Mouse (Mus musculus) lung, embryonic 16.5 days (tissue): Measurements from ENCODE around the gene Stoml1. TPM values are rescaled to one million over a fixed set of nuclear protein-coding genes. Genes with fewer than 3 reads are reported as not detected.
A peak's percentile ranks its signal among the peaks of the same experiment; 100 is the strongest.

Source experiments
- ATAC-seq: fragments of 200-750 bp; cut with Nextera tagmentation; 2 replicates; pipeline ENCODE4 v1.8.0; 2017; ENCODE audit warnings: low read depth, mild to moderate bottlenecking, moderate library complexity
- H3K27ac ChIP-seq: fragments of 300-500 bp; sonication (generic); 2 replicates; pipeline ENCODE4 v1.5.1; 2014; ENCODE audit warnings: mild to moderate bottlenecking, control low read depth, low read length
- H3K27me3 ChIP-seq: fragments of 300-500 bp; sonication (generic); 2 replicates; pipeline ENCODE4 v1.6.1; 2014; ENCODE audit warnings: low read depth, low read length, mixed read lengths; ENCODE audit not compliant: control insufficient read depth, insufficient read depth
- H3K36me3 ChIP-seq: fragments of 300-500 bp; sonication (generic); 2 replicates; pipeline ENCODE4 v1.6.1; 2014; ENCODE audit warnings: low read length; ENCODE audit not compliant: control insufficient read depth, insufficient read depth
- H3K4me1 ChIP-seq: fragments of 300-500 bp; sonication (generic); replicated peaks from 2 replicates; pipeline ENCODE4 v1.6.1; 2014; ENCODE audit warnings: low read length, mixed read lengths; ENCODE audit not compliant: control insufficient read depth, insufficient read depth
- H3K4me2 ChIP-seq: fragments of 300-500 bp; sonication (generic); 2 replicates; pipeline ENCODE4 v1.6.1; 2014; ENCODE audit warnings: low read depth, low read length, control low read depth
- H3K4me3 ChIP-seq: fragments of 300-500 bp; sonication (generic); 2 replicates; pipeline ENCODE4 v1.5.1; 2014; ENCODE audit warnings: mild to moderate bottlenecking, low read length, control low read depth
- H3K9ac ChIP-seq: fragments of 300-500 bp; sonication (generic); 2 replicates; pipeline ENCODE4 v1.6.1; 2014; ENCODE audit warnings: low read length, control low read depth
- H3K9me3 ChIP-seq: fragments of 300-500 bp; sonication (generic); 2 replicates; pipeline ENCODE4 v1.6.1; 2016; ENCODE audit warnings: low read length; ENCODE audit not compliant: control insufficient read depth
- WGBS: fragments of 180-500 bp; shearing (Covaris S2); extraction: QIAGEN DNeasy Blood & Tissue Kit; methylation state at CpG from one replicate; pipeline ENCODE4 v1.1.7; 2014; 5-methylcytosine and 5-hydroxymethylcytosine counted together
- microRNA-seq: library from miRNA; unstranded; fragments of <30 nt; microRNA quantifications from one replicate; pipeline ENCODE4, GENCODE M21; 2016
- polyA plus RNA-seq: library from polyadenylated mRNA; unstranded; fragments of >200 nt; fragmentation: Nextera tagmentation; extraction: Ambion mirVana; gene quantifications from 2 replicates; pipeline ENCODE4 v1.2.1, GENCODE M21; 2015

The Stoml1 gene
- polyA plus RNA-seq, 1 experiment from 2014 or later = 28.7 TPM

GRCm38 (mm10) chr9:58303115-58303514, 50.2 kb downstream of the Stoml1 start:
- no peaks in the 10 kb centered on the region for H3K27me3 ChIP-seq
- H3K4me1 ChIP-seq = peaks cover 49% of the 10 kb centered on the region
- peak overlapping the region; percentile 83 for H3K27ac ChIP-seq
- no peak overlapping the region for H3K4me2 ChIP-seq
- H3K4me3 ChIP-seq = no peak overlapping the region
- no peak overlapping the region for H3K9ac ChIP-seq
- no peaks in the 10 kb centered on the region for H3K36me3 ChIP-seq
- 58% methylated on average over 5 of the region's 5 CpGs for WGBS
- peak; percentile 8; the same call in 1 of the 2 replicates for ATAC-seq
- H3K9me3 ChIP-seq = no peaks in the 10 kb centered on the region

GRCm38 (mm10) chr9:58303599-58304271, 50.8 kb downstream of the Stoml1 start:
- Histone ChIP-seq H3K27ac (peak overlapping the region; percentile 83), H3K4me3 (no peak overlapping the region), H3K36me3 (no peaks in the 10 kb centered on the region), H3K9ac (no peak overlapping the region), H3K9me3 (no peaks in the 10 kb centered on the region), H3K4me2 (no peak overlapping the region), H3K27me3 (no peaks in the 10 kb centered on the region), H3K4me1 (peaks cover 54% of the 10 kb centered on the region)
- peak; percentile 75 for ATAC-seq
- WGBS = 26% methylated on average over 8 of the region's 8 CpGs

DNA sequence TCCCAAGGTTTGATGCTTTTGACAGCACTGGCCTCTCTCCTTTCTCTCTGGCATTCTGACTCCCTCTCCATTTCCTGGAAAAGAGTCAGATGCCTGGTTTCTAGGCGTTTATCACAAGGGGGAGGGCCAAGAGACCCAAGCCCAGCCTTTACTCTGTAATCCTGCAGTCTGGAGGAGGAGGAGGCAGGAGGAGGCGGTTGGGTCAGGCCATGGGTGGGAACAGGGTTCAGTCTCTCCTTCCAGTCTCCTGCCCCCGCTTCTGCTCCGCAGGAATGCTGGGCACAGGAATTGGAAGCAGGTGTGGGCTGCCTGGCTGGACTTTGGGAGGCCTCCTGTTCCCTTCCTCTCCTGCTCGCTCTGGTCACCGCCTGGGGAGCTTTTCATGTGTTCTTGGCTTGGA, 52.7 kb downstream of the Stoml1 start:
- Histone ChIP-seq H3K4me2 (no peak overlapping the region), H3K27ac (no peak overlapping the region), H3K27me3 (no peaks in the 10 kb centered on the region), H3K36me3 (no peaks in the 10 kb centered on the region), H3K9me3 (no peaks in the 10 kb centered on the region), H3K4me3 (no peak overlapping the region), H3K4me1 (peaks cover 55% of the 10 kb centered on the region), H3K9ac (no peak overlapping the region)
- no peak for ATAC-seq
- WGBS = 25% methylated on average over 5 of the region's 6 CpGs

GRCm38 (mm10) chr9:58308395-58308794, 55.4 kb downstream of the Stoml1 start:
- Histone ChIP-seq H3K36me3 (no peaks in the 10 kb centered on the region), H3K27ac (no peak overlapping the region), H3K27me3 (no peaks in the 10 kb centered on the region; the same call in none of the 2 replicates), H3K9ac (peak overlapping the region; percentile 21), H3K4me2 (no peak overlapping the region), H3K4me3 (no peak overlapping the region), H3K4me1 (peaks cover 60% of the 10 kb centered on the region), H3K9me3 (no peaks in the 10 kb centered on the region)
- peak; percentile 26; the same call in 1 of the 2 replicates for ATAC-seq
- 30% methylated on average over 6 of the region's 6 CpGs for WGBS

DNA sequence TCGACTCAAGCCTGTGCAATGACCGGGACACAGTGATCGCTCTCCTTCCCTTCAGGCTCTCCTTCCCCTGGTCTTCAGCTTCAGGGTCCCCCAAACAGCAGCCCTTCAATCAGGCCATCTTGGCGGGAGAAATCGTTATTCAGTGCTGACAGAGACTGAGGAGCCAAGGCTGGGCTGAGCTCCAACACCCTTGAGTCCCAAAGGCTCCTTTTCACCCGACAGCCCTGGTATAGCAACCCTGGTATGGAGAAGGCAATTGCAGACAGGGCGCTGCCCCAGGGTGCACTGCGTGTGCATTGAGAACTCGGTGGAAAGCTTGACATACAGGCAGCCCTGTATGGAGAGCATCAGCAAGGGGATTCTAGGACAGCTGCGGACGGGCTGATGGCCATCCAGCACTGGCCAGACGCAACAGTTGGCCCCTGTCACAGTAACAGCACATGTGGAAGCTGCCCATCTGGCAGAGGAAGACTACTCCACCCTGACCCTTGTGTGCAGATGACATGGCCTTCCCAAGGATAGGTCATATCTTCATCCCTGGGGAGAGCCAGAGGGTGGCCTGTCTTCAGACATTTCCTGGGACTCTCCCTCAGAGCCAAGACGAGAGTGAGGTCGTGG, 57.2 kb downstream of the Stoml1 start:
- H3K9me3 ChIP-seq = no peaks in the 10 kb centered on the region
- H3K27me3 ChIP-seq = no peaks in the 10 kb centered on the region; the same call in none of the 2 replicates
- ATAC-seq = peak; percentile 23
- H3K4me3 ChIP-seq = peak overlapping the region; percentile 19
- peak overlapping the region; percentile 40 for H3K4me2 ChIP-seq
- H3K9ac ChIP-seq = no peak overlapping the region
- peak overlapping the region; percentile 25 for H3K27ac ChIP-seq
- peaks cover 56% of the 10 kb centered on the region for H3K4me1 ChIP-seq
- H3K36me3 ChIP-seq = no peaks in the 10 kb centered on the region
- WGBS = 59% methylated on average over 14 of the region's 14 CpGs

- H3K9ac ChIP-seq = peak overlapping the region; percentile 73
- no peak for ATAC-seq
- no peaks in the 10 kb centered on the region; the same call in none of the 2 replicates for H3K27me3 ChIP-seq
- H3K9me3 ChIP-seq = no peaks in the 10 kb centered on the region
- 60% methylated on average over 33 of the region's 33 CpGs for WGBS
- H3K27ac ChIP-seq = peak overlapping the region; percentile 27; the same call in 1 of the 2 replicates
- peaks cover 57% of the 10 kb centered on the region for H3K4me1 ChIP-seq
- H3K4me3 ChIP-seq = peak overlapping the region; percentile 59
- H3K4me2 ChIP-seq = peak overlapping the region; percentile 83
- no peaks in the 10 kb centered on the region for H3K36me3 ChIP-seq
These were observed 58.4 kb downstream of the Stoml1 start for GRCm38 (mm10) chr9:58311191-58311910.

Small RNA genes within 50 kb of the gene (microRNA-seq; reads per million reads assigned to microRNA genes)
- gene Mir6385 = not detected

Other genes with a start within 250 kb of the Stoml1 start
- gene Cyp11a1, start 246.8 kb upstream of the Stoml1 start, polyA plus RNA-seq = 0.58 and 0.74 TPM in 2 replicates
- 1.0 TPM in 2 replicates for gene Stra6, start 189.4 kb upstream of the Stoml1 start, polyA plus RNA-seq
- 0.68 and 1.4 TPM in 2 replicates for gene Ccdc33, start 134.3 kb upstream of the Stoml1 start, polyA plus RNA-seq
- gene Islr, start 48.9 kb upstream of the Stoml1 start, polyA plus RNA-seq = 79.4 and 79.9 TPM in 2 replicates
- gene Islr2, start 48.8 kb upstream of the Stoml1 start, polyA plus RNA-seq = 0.25 and 0.38 TPM in 2 replicates
- gene Pml, start 3.4 kb upstream of the Stoml1 start, polyA plus RNA-seq = 20.4 and 21.6 TPM in 2 replicates
- gene Loxl1, start 60.0 kb downstream of the Stoml1 start, polyA plus RNA-seq = 38.6 and 42.4 TPM in 2 replicates
- gene Tbc1d21, start 117.3 kb downstream of the Stoml1 start, polyA plus RNA-seq = not detected in 2 replicates
- gene Insyn1, start 235.4 kb downstream of the Stoml1 start, polyA plus RNA-seq = 0.44 and 0.74 TPM in 2 replicates